Mouse (Mus musculus) CH12.LX (cell line): ENCODE results near the gene Tfap4. TPM values are rescaled to one million over a fixed set of nuclear protein-coding genes. Genes with fewer than 3 reads are reported as not detected.

Experiments
- DNase-seq: peaks from one replicate; pipeline ENCODE4 v3.0.0-alpha.2; 2013; ENCODE audit errors: extremely low read depth
- H3K27ac ChIP-seq: 2 replicates; pipeline ENCODE4 v1.5.1; 2012; ENCODE audit warnings: low read depth, mild to moderate bottlenecking, control low read depth, moderate library complexity; ENCODE audit not compliant: insufficient read depth
- H3K27me3 ChIP-seq: replicated peaks from 2 replicates; pipeline ENCODE3; 2012; ENCODE audit warnings: inconsistent platforms
- H3K36me3 ChIP-seq, 2 experiments: replicated peaks in 1 of 2; 2 replicates each; pipeline versions ENCODE3 to v1.6.1; 2012; ENCODE audit warnings: inconsistent platforms in 1 of 2, low read length in 1 of 2, mild to moderate bottlenecking in 1 of 2, mixed read lengths in 1 of 2, moderate library complexity in 1 of 2; ENCODE audit not compliant: control insufficient read depth in 1 of 2, insufficient read depth in 1 of 2
- H3K4me1 ChIP-seq, 2 experiments: 2 replicates each; pipeline ENCODE4 v1.6.1; 2012; ENCODE audit warnings: inconsistent platforms in 1 of 2, moderate library complexity in 1 of 2; ENCODE audit not compliant: insufficient read depth in 2 of 2, control insufficient read depth in 1 of 2
- H3K4me2 ChIP-seq: 2 replicates; pipeline ENCODE4 v1.6.1; 2012; ENCODE audit warnings: low read depth, mild to moderate bottlenecking, control low read depth; ENCODE audit not compliant: poor library complexity, insufficient read depth, severe bottlenecking
- H3K4me3 ChIP-seq, 3 experiments: fragments of 150-350 bp in 1 of 3; sonication (generic) in 1 of 3; replicated peaks in 1 of 3; 2 replicates each; pipeline versions ENCODE3 to v1.5.1; 2011 to 2012; ENCODE audit warnings: low read depth in 2 of 3, low read length in 2 of 3, mild to moderate bottlenecking in 2 of 3, moderate library complexity in 2 of 3, control low read depth in 1 of 3, improper control_type of control experiment in 1 of 3, inconsistent platforms in 1 of 3, mixed read lengths in 1 of 3; ENCODE audit not compliant: poor library complexity in 1 of 3
- H3K79me2 ChIP-seq: replicated peaks from 2 replicates; pipeline ENCODE4 v1.6.1; 2012; ENCODE audit warnings: mild to moderate bottlenecking, moderate library complexity; ENCODE audit not compliant: control insufficient read depth, poor library complexity, insufficient read depth, severe bottlenecking; ENCODE audit errors: extremely low read depth
- H3K9ac ChIP-seq: 2 replicates; pipeline ENCODE4 v1.6.1; 2012; ENCODE audit warnings: low read depth, mild to moderate bottlenecking, control low read depth, moderate library complexity; ENCODE audit not compliant: insufficient read depth
- H3K9me3 ChIP-seq: replicated peaks from 2 replicates; pipeline ENCODE3; 2012; ENCODE audit warnings: low read length, inconsistent platforms, mixed read lengths
- CHD1 ChIP-seq: IDR thresholded peaks from 2 replicates; pipeline ENCODE4 v1.6.1; 2012; ENCODE audit warnings: low read depth, low read length, improper control_type of control experiment, inconsistent platforms
- CHD2 ChIP-seq: IDR thresholded peaks from 2 replicates; pipeline ENCODE4 v1.6.1; 2011; ENCODE audit warnings: low read length, improper control_type of control experiment
- ELF1 ChIP-seq: IDR thresholded peaks from 2 replicates; pipeline ENCODE4 v1.6.1; 2014; ENCODE audit warnings: low read depth, mild to moderate bottlenecking, inconsistent platforms, low read length, improper control_type of control experiment
- EP300 ChIP-seq: IDR thresholded peaks from 2 replicates; pipeline ENCODE4 v1.6.1; 2011; ENCODE audit warnings: low read length, improper control_type of control experiment
- ETS1 ChIP-seq: conservative IDR thresholded peaks from 2 replicates; pipeline ENCODE4 v1.6.1; 2012; ENCODE audit warnings: low read depth, mild to moderate bottlenecking, inconsistent platforms, low read length, improper control_type of control experiment, moderate library complexity
- GABPA ChIP-seq: IDR thresholded peaks from 2 replicates; pipeline ENCODE4 v1.6.1; 2012; ENCODE audit warnings: low read depth, low read length, improper control_type of control experiment, inconsistent platforms; ENCODE audit not compliant: insufficient replicate concordance
- HCFC1 ChIP-seq: IDR thresholded peaks from 2 replicates; pipeline ENCODE4 v1.6.1; 2012; ENCODE audit warnings: low read depth, mild to moderate bottlenecking, inconsistent platforms, low read length, improper control_type of control experiment
- IRF4 ChIP-seq: IDR thresholded peaks from 2 replicates; pipeline ENCODE4 v1.6.1; 2014; ENCODE audit warnings: low read depth, mild to moderate bottlenecking, inconsistent platforms, low read length, improper control_type of control experiment
- JUN ChIP-seq: IDR thresholded peaks from 2 replicates; pipeline ENCODE4 v1.6.1; 2011; ENCODE audit warnings: low read depth, mild to moderate bottlenecking, low read length, improper control_type of control experiment, moderate library complexity; ENCODE audit not compliant: insufficient read depth
- KAT2A ChIP-seq: IDR thresholded peaks from 2 replicates; pipeline ENCODE4 v1.6.1; 2012; ENCODE audit warnings: low read length, improper control_type of control experiment, inconsistent platforms; ENCODE audit not compliant: insufficient replicate concordance
- MAFK ChIP-seq: IDR thresholded peaks from 2 replicates; pipeline ENCODE4 v1.6.1; 2011; ENCODE audit warnings: low read length, improper control_type of control experiment; ENCODE audit not compliant: insufficient replicate concordance
- MAX ChIP-seq: IDR thresholded peaks from 2 replicates; pipeline ENCODE4 v1.6.1; 2011; ENCODE audit warnings: low read length, improper control_type of control experiment
- MAZ ChIP-seq: IDR thresholded peaks from 2 replicates; pipeline ENCODE4 v1.6.1; 2012; ENCODE audit warnings: low read depth, mild to moderate bottlenecking, inconsistent platforms, low read length, improper control_type of control experiment, moderate library complexity
- MEF2A ChIP-seq: IDR thresholded peaks from 2 replicates; pipeline ENCODE4 v1.6.1; 2014; ENCODE audit warnings: low read depth, mild to moderate bottlenecking, inconsistent platforms, low read length, improper control_type of control experiment, borderline replicate concordance
- MXI1 ChIP-seq: IDR thresholded peaks from 2 replicates; pipeline ENCODE4 v1.6.1; 2011; ENCODE audit warnings: mild to moderate bottlenecking, low read depth, low read length, improper control_type of control experiment
- NELFE ChIP-seq: IDR thresholded peaks from 2 replicates; pipeline ENCODE4 v1.6.1; 2011; ENCODE audit warnings: low read depth, low read length, improper control_type of control experiment
- NRF1 ChIP-seq: IDR thresholded peaks from 2 replicates; pipeline ENCODE4 v1.6.1; 2014; ENCODE audit warnings: low read depth, mild to moderate bottlenecking, inconsistent platforms, low read length, improper control_type of control experiment, moderate library complexity
- PAX5 ChIP-seq: IDR thresholded peaks from 2 replicates; pipeline ENCODE4 v1.6.1; 2012; ENCODE audit warnings: low read length, inconsistent platforms, mixed read lengths
- SMC3 ChIP-seq: IDR thresholded peaks from 2 replicates; pipeline ENCODE4 v1.6.1; 2011; ENCODE audit warnings: low read depth, low read length, improper control_type of control experiment
- TBP ChIP-seq: conservative IDR thresholded peaks from 2 replicates; pipeline ENCODE4 v1.6.1; 2011; ENCODE audit warnings: low read depth, low read length, improper control_type of control experiment
- TCF12 ChIP-seq: IDR thresholded peaks from 2 replicates; pipeline ENCODE4 v1.6.1; 2014; ENCODE audit warnings: low read depth, mild to moderate bottlenecking, inconsistent platforms, low read length, improper control_type of control experiment
- USF2 ChIP-seq: conservative IDR thresholded peaks from 2 replicates; pipeline ENCODE4 v1.6.1; 2011; ENCODE audit warnings: low read depth, low read length, improper control_type of control experiment
- ZC3H11A ChIP-seq: IDR thresholded peaks from 2 replicates; pipeline ENCODE4 v1.6.1; 2012; ENCODE audit warnings: low read depth, mild to moderate bottlenecking, inconsistent platforms, low read length, improper control_type of control experiment
- ZMIZ1 ChIP-seq: IDR thresholded peaks from 2 replicates; pipeline ENCODE4 v1.6.1; 2012; ENCODE audit warnings: low read depth, mild to moderate bottlenecking, inconsistent platforms, low read length, improper control_type of control experiment
- dilution Hi-C: fragments of 300-500 bp; cut with MboI; formaldehyde crosslinking; loops from 2 replicates; pipeline ENCODE4 v1.14.3; 2020; ENCODE audit warnings: low sequenced_read_pairs; ENCODE audit not compliant: extremely low pct_unique_long_range_greater_than_20kb, extremely low pct_ligation_motif_present
- in situ Hi-C: fragments of 300-500 bp; cut with MboI; formaldehyde crosslinking; loops from 3 replicates; pipeline ENCODE4 v1.14.3; 2019; ENCODE audit warnings: low sequenced_read_pairs, low pct_ligation_motif_present, low pct_unique_long_range_greater_than_20kb, mixed read lengths
- polyA plus RNA-seq: library from polyadenylated mRNA; unstranded; fragments of >175 nt; gene quantifications from 2 replicates; pipeline ENCODE4 v1.2.1, GENCODE M21; 2012; ENCODE audit warnings: low read depth; ENCODE audit not compliant: insufficient read length
- total RNA-seq, 2 experiments: library from RNA; depleted of rRNA; stranded (reverse); fragments of 300-350 nt in 1 of 2; fragments of >200 nt in 1 of 2; gene quantifications; 2 replicates each; pipeline ENCODE4 v1.2.3; 2012 to 2014

Tfap4 gene
- total and polyA plus RNA-seq, 3 experiments, result 23.5 to 43.3 (median 24.0) TPM

DNA sequence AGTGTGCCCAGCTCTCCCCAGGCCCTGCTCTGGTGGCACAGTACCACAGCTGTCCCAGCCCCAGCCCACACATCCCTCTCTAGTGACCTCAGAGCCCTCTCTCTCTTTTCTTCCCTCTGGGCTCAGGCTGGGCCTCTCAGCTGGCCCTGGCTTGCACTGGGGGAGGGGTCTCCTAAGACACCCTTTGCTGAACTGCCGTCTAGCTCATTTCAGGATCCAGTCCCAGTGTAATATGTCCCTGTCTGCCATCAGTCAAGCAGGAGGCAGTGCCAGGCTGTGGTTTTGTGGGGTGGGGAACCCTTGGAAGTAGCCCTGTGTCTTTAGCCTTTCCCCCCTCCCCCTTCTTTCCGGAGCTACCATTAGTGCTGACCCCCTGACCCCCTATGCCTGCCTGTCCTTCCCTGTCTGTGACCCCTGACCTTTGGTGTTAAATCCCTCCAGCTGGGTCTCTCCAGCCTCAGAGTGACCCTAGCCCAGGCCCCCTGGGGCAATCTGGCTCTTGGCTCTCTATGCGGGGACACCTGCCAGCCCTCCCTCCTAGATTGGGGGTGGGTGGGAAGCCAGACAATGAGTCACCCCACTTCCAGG is 36.6 kb upstream of the Tfap4 start:
- Histone ChIP-seq H3K27me3 (peaks cover 30% of the 10 kb centered on the region), H3K79me2 (no peaks in the 10 kb centered on the region), H3K36me3 (no peaks in the 10 kb centered on the region), H3K4me2 (no peak overlapping the region), H3K9me3 (no peaks in the 10 kb centered on the region), H3K4me3 (no peak overlapping the region), H3K4me1 (peaks cover 17 to 35% of the 10 kb centered on the region in 2 experiments), H3K27ac (no peak overlapping the region), H3K9ac (no peak overlapping the region)
- no peak for DNase-seq
- dilution Hi-C loops, result no loop called here
- no peak for TF ChIP-seq MAX
- TF ChIP-seq NELFE, result no peak
- TF ChIP-seq ZMIZ1, result no peak
- no peak for TF ChIP-seq GABPA
- no peak for TF ChIP-seq HCFC1
- TF ChIP-seq ELF1, result no peak
- TF ChIP-seq MEF2A, result no peak
- TF ChIP-seq TBP, result no peak
- TF ChIP-seq CHD1, result no peak
- TF ChIP-seq PAX5, result no peak
- no peak for TF ChIP-seq SMC3
- no peak for TF ChIP-seq USF2
- TF ChIP-seq JUN, result no peak
- in situ Hi-C loops, result no loop called here

DNA sequence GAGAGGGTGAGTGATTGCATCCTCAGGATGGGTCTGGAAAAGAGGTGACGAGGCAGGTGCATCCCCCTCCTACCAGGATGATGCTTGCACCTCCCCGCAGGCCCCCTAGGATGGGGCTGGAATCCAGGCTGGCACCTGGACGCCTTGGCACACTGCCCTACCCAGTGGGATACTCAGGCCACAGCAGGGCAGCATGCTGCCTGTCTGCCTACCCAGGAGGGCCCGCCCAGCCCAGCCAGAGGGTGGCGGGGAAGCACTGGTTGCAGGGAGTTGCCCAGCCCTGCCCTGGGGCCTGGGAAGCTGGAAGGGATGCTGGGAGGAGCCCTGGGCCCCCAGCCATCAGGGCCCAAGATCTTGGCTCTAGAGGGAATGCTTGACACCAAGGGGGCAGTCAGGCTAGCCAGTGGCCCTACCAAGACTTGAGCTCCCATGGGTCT is 35.9 kb upstream of the Tfap4 start:
- dilution Hi-C loops, result no loop called here
- in situ Hi-C loops, result no loop called here
- no peak overlapping the region for H3K4me3 ChIP-seq

More for the DNA sequence above, 35.9 kb upstream of the Tfap4 start:
- peaks cover 17 to 35% of the 10 kb centered on the region in 2 experiments for H3K4me1 ChIP-seq
- H3K9me3 ChIP-seq, result no peaks in the 10 kb centered on the region
- peaks cover 30% of the 10 kb centered on the region for H3K27me3 ChIP-seq
- H3K36me3 ChIP-seq, result no peaks in the 10 kb centered on the region
- no peak overlapping the region for H3K27ac ChIP-seq
- no peak overlapping the region for H3K4me2 ChIP-seq
- no peaks in the 10 kb centered on the region for H3K79me2 ChIP-seq
- TF ChIP-seq MXI1, result no peak
- no peak for TF ChIP-seq MAZ
- TF ChIP-seq EP300, result no peak
- TF ChIP-seq TCF12, result no peak
- TF ChIP-seq ZC3H11A, result no peak
- TF ChIP-seq IRF4, result no peak
- no peak for TF ChIP-seq USF2
- TF ChIP-seq CHD2, result no peak
- no peak for TF ChIP-seq ETS1
- no peak for TF ChIP-seq MAFK
- no peak for TF ChIP-seq CHD1
- no peak for TF ChIP-seq ELF1
- no peak for TF ChIP-seq JUN
- TF ChIP-seq MAX, result no peak
- no peak for TF ChIP-seq NELFE
- no peak for TF ChIP-seq KAT2A
- TF ChIP-seq NRF1, result no peak
- no peak for TF ChIP-seq GABPA
- no peak for TF ChIP-seq MEF2A
- TF ChIP-seq, all 38 proteins: peak for 0
- H3K9ac ChIP-seq, result no peak overlapping the region
- no peak for DNase-seq
